Mouse (Mus musculus): ENCODE results near the gene Gm44973. TPM values are rescaled to one million over a fixed set of nuclear protein-coding genes. Genes with fewer than 3 reads are reported as not detected.

Gm44973 gene
- total RNA-seq, 2 experiments from 2014 or later: not detected

- peak; percentile 95 to 97 for DNase-seq (ENCODE audit: low spot score in 2 of 2)
Measured at GRCm38 (mm10) chr7:5080010-5080751, 64.9 kb downstream of the Gm44973 start, which contains the start of gene Epn1. TSS of gene Epn1 (plus strand) at chr7:5080235.

DNA sequence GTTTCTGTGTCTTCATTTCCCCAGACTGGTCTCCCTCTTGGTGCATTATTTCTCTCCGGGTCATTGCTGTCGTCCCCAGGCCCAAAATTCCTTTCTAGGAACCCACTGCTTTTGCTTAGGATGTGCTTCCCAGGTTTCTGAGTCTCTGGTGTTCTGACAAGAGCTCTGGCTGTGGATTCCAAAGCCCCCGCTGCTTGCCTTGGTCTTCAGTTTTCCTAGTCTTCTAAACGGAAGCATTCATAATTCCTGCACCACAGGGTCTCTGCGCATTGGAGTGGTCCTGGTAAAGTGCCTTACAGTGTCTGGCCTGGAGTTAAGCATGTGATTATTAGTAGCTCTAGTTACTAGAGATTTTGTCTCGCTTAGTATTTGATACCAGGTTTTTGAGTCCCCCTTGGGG, 65.5 kb downstream of the Gm44973 start:
- DNase-seq (ENCODE audit: low spot score in 2 of 2): no peak

- no peak for DNase-seq (ENCODE audit: low spot score in 2 of 2)
Measured at GRCm38 (mm10) chr7:5081241-5081640, 65.9 kb downstream of the Gm44973 start.

DNA sequence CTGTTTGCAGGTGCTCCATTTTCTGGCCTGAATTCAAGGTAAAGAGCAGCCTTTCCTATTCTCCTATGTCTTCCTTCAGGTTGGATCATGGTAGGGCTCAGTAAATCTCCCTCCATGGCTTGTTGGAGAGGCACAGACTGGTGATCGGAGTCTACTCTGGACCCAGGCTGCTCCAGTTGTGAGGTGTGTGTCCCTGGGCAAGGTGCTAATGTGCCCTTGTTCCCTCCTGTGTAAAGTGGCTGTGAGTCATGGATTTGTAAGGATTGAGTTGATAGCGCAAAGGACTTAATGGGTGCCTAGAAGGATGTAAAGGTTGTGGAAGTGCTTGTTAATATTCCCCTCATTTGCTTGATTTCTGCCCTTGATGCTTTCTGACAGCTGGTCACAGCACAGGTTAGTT, 66.6 kb downstream of the Gm44973 start:
- no peak for DNase-seq (ENCODE audit: low spot score in 2 of 2)

Other genes starting within 250 kb of the Gm44973 start
- gene Fam71e2, start 244.2 kb upstream of the Gm44973 start, total RNA-seq (2021): not detected
- gene Il11, start 232.6 kb upstream of the Gm44973 start, total RNA-seq (2021): under 1 TPM; 0.38 to 0.41 TPM
- not detected for gene Tmem190, start 232.6 kb upstream of the Gm44973 start, total RNA-seq (2021)
- 1 to 10 TPM; 4.3 to 5.4 TPM for gene Tmem238, start 225.8 kb upstream of the Gm44973 start, total RNA-seq (2021)
- 100 to 1,000 TPM; 540 to 663 TPM for gene Rpl28, start 222.6 kb upstream of the Gm44973 start, total RNA-seq (2021)
- 100 to 1,000 TPM; 129 to 166 TPM for gene Ube2s, start 202.9 kb upstream of the Gm44973 start, total RNA-seq (2021)
- 100 to 1,000 TPM; 107 to 116 TPM for gene Shisa7, start 170.8 kb upstream of the Gm44973 start, total RNA-seq (2021)
- gene Isoc2b, start 145.2 kb upstream of the Gm44973 start, total RNA-seq (2021): 1 to 10 TPM; 3.0 to 4.3 TPM
- gene Isoc2a, start 138.3 kb upstream of the Gm44973 start, total RNA-seq (2021): 1 to 10 TPM; 7.2 to 8.2 TPM
- gene Gm36210, start 109.0 kb upstream of the Gm44973 start, total RNA-seq (2021): under 1 TPM in 1 of 2 experiments, not detected in 1; 0.45 TPM
- gene Zfp628, start 100.3 kb upstream of the Gm44973 start, total RNA-seq (2021): 10 to 100 TPM; 14.3 TPM
- gene Nat14, start 93.5 kb upstream of the Gm44973 start, total RNA-seq (2021): 10 to 100 TPM; 57.9 to 67.4 TPM
- 1 to 10 TPM; 2.9 to 3.0 TPM for gene Ssc5d, start 89.7 kb upstream of the Gm44973 start, total RNA-seq (2021)
- not detected for gene Sbk2, start 51.1 kb upstream of the Gm44973 start, total RNA-seq (2021)
- gene Sbk3, start 44.3 kb upstream of the Gm44973 start, total RNA-seq (2021): under 1 TPM; 0.40 to 0.57 TPM
- gene Zfp579, start 19.3 kb upstream of the Gm44973 start, total RNA-seq (2021): 10 to 100 TPM; 38.2 to 46.0 TPM
- gene Zfp524, start 1.1 kb upstream of the Gm44973 start, total RNA-seq (2021): 1 to 10 TPM; 4.5 TPM
- 10 to 100 TPM; 22.2 to 23.4 TPM for gene Fiz1, start 799 bp upstream of the Gm44973 start, total RNA-seq (2021)
- gene Zfp865, start 4.9 kb downstream of the Gm44973 start, total RNA-seq (2021): 10 to 100 TPM; 36.4 TPM
- 10 to 100 TPM; 59.9 to 60.2 TPM for gene Ccdc106, start 5.1 kb downstream of the Gm44973 start, total RNA-seq (2021)
- not detected for gene 4632433K11Rik, start 18.6 kb downstream of the Gm44973 start, total RNA-seq (2021)
- 1 to 10 TPM; 5.4 to 5.8 TPM for gene Zfp784, start 22.9 kb downstream of the Gm44973 start, total RNA-seq (2021)
- 10 to 100 TPM; 74.9 to 80.4 TPM for gene Zfp580, start 36.0 kb downstream of the Gm44973 start, total RNA-seq (2021)
- 100 to 1,000 TPM; 174 to 184 TPM for gene U2af2, start 46.6 kb downstream of the Gm44973 start, total RNA-seq (2021)
- gene Epn1, start 64.7 kb downstream of the Gm44973 start, total RNA-seq (2021): 100 to 1,000 TPM; 402 to 408 TPM
- not detected for gene Rfpl4, start 101.5 kb downstream of the Gm44973 start, total RNA-seq (2021)
- not detected for gene Rasl2-9, start 110.5 kb downstream of the Gm44973 start, total RNA-seq (2021)
- gene Vmn1r55, start 134.2 kb downstream of the Gm44973 start, total RNA-seq (2021): not detected
- gene Vmn1r56, start 181.3 kb downstream of the Gm44973 start, total RNA-seq (2021): not detected
- not detected for gene Vmn1r57, start 203.0 kb downstream of the Gm44973 start, total RNA-seq (2021)